ENCODE assay signal across 26 mouse cellular contexts in the genomic region with DNA sequence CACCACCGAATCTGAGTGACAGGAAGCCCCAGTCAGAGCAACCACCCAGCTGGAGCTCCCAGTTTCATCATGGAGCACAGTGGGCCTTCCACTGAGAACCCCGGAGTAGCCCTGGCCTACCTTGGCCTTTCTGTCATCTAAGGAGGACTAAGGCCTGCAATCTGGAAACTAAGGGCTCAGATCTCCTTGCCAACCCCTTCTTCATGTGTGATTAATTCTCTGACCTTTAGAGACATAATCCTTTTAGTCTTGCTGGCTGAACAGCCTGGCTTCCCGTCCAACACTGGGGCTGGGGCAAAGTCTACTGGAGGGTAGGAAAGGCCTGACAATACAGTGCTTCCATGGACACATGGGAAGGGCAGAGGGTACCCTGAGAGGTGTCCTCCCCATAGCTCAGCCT. TPM values are rescaled to one million over a fixed set of nuclear protein-coding genes. Genes with fewer than 3 reads are reported as not detected.
A peak's percentile ranks its signal among the peaks of the same experiment; 100 is the strongest.
DNase-seq lines count a peak whose midpoint lies in the region; ATAC-seq and TF ChIP-seq lines count a peak whose summit lies in the region.
"Had no signal": no experiment of that assay in that cellular context is flagged by ENCODE, and none has a peak within 500 bp of the region (broad histone marks: within the 10 kb centered on the region; RNA-seq: fewer than 3 reads in every experiment).

No protein-coding gene starts in this region.

- H3K9me3 ChIP-seq in midbrain, embryonic 11.5 days (ENCODE audit: control insufficient read depth, low read length), result no peaks in the 10 kb centered on the region
- H3K9me3 ChIP-seq in midbrain, embryonic 10.5 days (replicated peaks), result no peaks in the 10 kb centered on the region
- H3K9me3 ChIP-seq: embryonic facial prominence, embryonic 13.5 days; forebrain, embryonic 12.5 days; heart, embryonic 13.5 days had no signal

- no peak overlapping the region for H3K27ac ChIP-seq in kidney, adult 2 months (ENCODE audit: insufficient read depth, low read depth, low read length)
- H3K27ac ChIP-seq in midbrain, embryonic 11.5 days (ENCODE audit: low read depth, low read length), result no peak overlapping the region
- H3K27ac ChIP-seq in midbrain, embryonic 10.5 days (replicated peaks), result no peak overlapping the region
- H3K27ac ChIP-seq: embryonic facial prominence, embryonic 13.5 days; forebrain, embryonic 12.5 days; heart, embryonic 13.5 days had no signal

- TF ChIP-seq POLR2A in kidney, adult 2 months (IDR thresholded peaks at IDR 0.05; ENCODE audit: low read depth, low read length), result no peak

- no peak for TF ChIP-seq CTCF in kidney, adult 2 months (conservative IDR thresholded peaks at IDR 0.05; ENCODE audit: insufficient read depth, insufficient read length, low read depth, low read length)

- H3K36me3 ChIP-seq in kidney, adult 2 months (ENCODE audit: control insufficient read depth, insufficient read depth, low read length), result no peaks in the 10 kb centered on the region
- H3K36me3 ChIP-seq in midbrain, embryonic 11.5 days (ENCODE audit: control insufficient read depth, insufficient read depth, low read length), result no peaks in the 10 kb centered on the region
- H3K36me3 ChIP-seq in midbrain, embryonic 10.5 days, result no peaks in the 10 kb centered on the region
- H3K36me3 ChIP-seq: embryonic facial prominence, embryonic 13.5 days; forebrain, embryonic 12.5 days; heart, embryonic 13.5 days had no signal

- H3K4me2 ChIP-seq in midbrain, embryonic 11.5 days, result no peak overlapping the region
- H3K4me2 ChIP-seq: embryonic facial prominence, embryonic 13.5 days; forebrain, embryonic 12.5 days; heart, embryonic 13.5 days had no signal

- WGBS in kidney, adult 2 months, result 46% methylated on average over 3 of the region's 3 CpGs
- 49% methylated on average over 3 of the region's 3 CpGs for WGBS in midbrain, embryonic 11.5 days
- WGBS in midbrain, embryonic 10.5 days, result 57% methylated on average over 3 of the region's 3 CpGs

- peak; percentile 52 for DNase-seq in adrenal gland, adult 2 months
- no peak for DNase-seq in adrenal gland, postnatal 4 days (ENCODE audit: low spot score in 2 of 2)
- peak; percentile 51 for DNase-seq in kidney, adult 2 months
- DNase-seq in kidney, adult 11 months, result no peak
- peak; percentile 56 for DNase-seq in midbrain, embryonic 11.5 days (ENCODE audit: low spot score, missing footprints)
- no peak for DNase-seq in midbrain, embryonic 10.5 days (ENCODE audit: low spot score)
- peak; percentile 14 for DNase-seq in brain, adult 2 months (ENCODE audit: low read depth, low spot score)
- no peak for DNase-seq in frontal cortex, adult 2 months (ENCODE audit: extremely low spot score in 1 of 2, low spot score in 1 of 2)
- DNase-seq: cerebellum, adult 18-20 months; cerebellum, postnatal 36 days; gastrocnemius, postnatal 14 days; heart, postnatal 36 days had no signal

- H3K4me3 ChIP-seq in kidney, adult 2 months (ENCODE audit: insufficient read depth, low read depth, low read length), result no peak overlapping the region
- no peak overlapping the region for H3K4me3 ChIP-seq in midbrain, embryonic 11.5 days (ENCODE audit: low read depth, low read length)
- H3K4me3 ChIP-seq in midbrain, embryonic 10.5 days, result no peak overlapping the region
- H3K4me3 ChIP-seq: embryonic facial prominence, embryonic 13.5 days; forebrain, embryonic 12.5 days; heart, embryonic 13.5 days had no signal

- H3K9ac ChIP-seq in midbrain, embryonic 11.5 days (ENCODE audit: low read length), result no peak overlapping the region
- H3K9ac ChIP-seq: embryonic facial prominence, embryonic 13.5 days; forebrain, embryonic 12.5 days; heart, embryonic 13.5 days had no signal

- no peaks in the 10 kb centered on the region for H3K27me3 ChIP-seq in kidney, adult 2 months (replicated peaks; ENCODE audit: control insufficient read depth, insufficient read depth, low read length)
- H3K27me3 ChIP-seq in midbrain, embryonic 11.5 days (ENCODE audit: control insufficient read depth, insufficient read depth, low read length), result no peaks in the 10 kb centered on the region
- no peaks in the 10 kb centered on the region for H3K27me3 ChIP-seq in midbrain, embryonic 10.5 days (ENCODE audit: low read depth, poor library complexity, severe bottlenecking)
- H3K27me3 ChIP-seq: embryonic facial prominence, embryonic 13.5 days; forebrain, embryonic 12.5 days had no signal

- ATAC-seq in midbrain, embryonic 11.5 days (ENCODE audit: low FRiP score), result no peak
- ATAC-seq: forebrain, embryonic 16.5 days; hindbrain, embryonic 16.5 days; inflammation-experienced regulatory T-cells, adult 6 months; intestine, postnatal 0 days had no signal

- no peaks in the 10 kb centered on the region for H3K4me1 ChIP-seq in kidney, adult 2 months (ENCODE audit: control insufficient read depth, insufficient read depth, low read length)
- no peaks in the 10 kb centered on the region; the same call in 1 of the 2 replicates for H3K4me1 ChIP-seq in midbrain, embryonic 11.5 days (ENCODE audit: control insufficient read depth, insufficient read depth, low read length)
- H3K4me1 ChIP-seq in midbrain, embryonic 10.5 days, result peaks cover 7% of the 10 kb centered on the region
- H3K4me1 ChIP-seq: embryonic facial prominence, embryonic 13.5 days; forebrain, embryonic 12.5 days; heart, embryonic 13.5 days had no signal

RNA-seq across cellular contexts. Expression of gene Lcn11, which starts 0.8 kb away (rescaled TPM):
- not detected for total RNA-seq in adrenal gland, adult 2 months (2021)
- polyA plus RNA-seq in adrenal gland, adult 2 months (2012; rRNA removed), result not detected in 2 replicates
- total RNA-seq in adrenal gland, postnatal 4 days (2021), result not detected
- not detected in 2 replicates for polyA plus RNA-seq in kidney, adult 2 months (2012; rRNA removed)
- polyA plus RNA-seq in midbrain, embryonic 11.5 days (2014; fragmentation: Nextera tagmentation; extraction: Ambion mirVana), result not detected in 2 replicates
- not detected in 2 replicates for polyA plus RNA-seq in midbrain, embryonic 10.5 days (2016; fragmentation: Nextera tagmentation; extraction: Ambion mirVana)
- polyA plus RNA-seq in frontal cortex, adult 2 months (2012; rRNA removed), result not detected in 2 replicates
- total RNA-seq: gastrocnemius, adult 18-20 months; gastrocnemius, postnatal 14 days; heart, adult 8-10 months; heart, postnatal 36 days; MEL had no signal
- polyA plus RNA-seq: C2C12; embryonic facial prominence, embryonic 13.5 days; forebrain, embryonic 12.5 days; forebrain, embryonic 16.5 days; heart, embryonic 13.5 days; heart, postnatal 0 days; hindbrain, embryonic 11.5 days; hindbrain, embryonic 16.5 days; inflammation-experienced regulatory T-cells, adult 6 months; intestine, postnatal 0 days had no signal

RNA-seq across cellular contexts. Expression of gene Gm13539, which starts 6.1 kb away (rescaled TPM):
- not detected for total RNA-seq in adrenal gland, adult 2 months (2021)
- not detected in 2 replicates for polyA plus RNA-seq in adrenal gland, adult 2 months (2012; rRNA removed)
- total RNA-seq in adrenal gland, postnatal 4 days (2021), result not detected
- polyA plus RNA-seq in kidney, adult 2 months (2012; rRNA removed), result not detected in 2 replicates
- polyA plus RNA-seq in midbrain, embryonic 11.5 days (2014; fragmentation: Nextera tagmentation; extraction: Ambion mirVana), result not detected in 2 replicates
- polyA plus RNA-seq in midbrain, embryonic 10.5 days (2016; fragmentation: Nextera tagmentation; extraction: Ambion mirVana), result not detected in 2 replicates
- polyA plus RNA-seq in frontal cortex, adult 2 months (2012; rRNA removed), result not detected in 2 replicates
- total RNA-seq: gastrocnemius, adult 18-20 months; gastrocnemius, postnatal 14 days; heart, adult 8-10 months; heart, postnatal 36 days; MEL had no signal
- polyA plus RNA-seq: C2C12; embryonic facial prominence, embryonic 13.5 days; forebrain, embryonic 12.5 days; forebrain, embryonic 16.5 days; gonadal fat pad, adult 2 months; heart, embryonic 13.5 days; heart, postnatal 0 days; hindbrain, embryonic 11.5 days; hindbrain, embryonic 16.5 days; inflammation-experienced regulatory T-cells, adult 6 months; intestine, postnatal 0 days had no signal

RNA-seq across cellular contexts. Expression of gene Lcn3, which starts 10.6 kb away (rescaled TPM):
- not detected for total RNA-seq in adrenal gland, adult 2 months (2021)
- not detected in 2 replicates for polyA plus RNA-seq in adrenal gland, adult 2 months (2012; rRNA removed)
- total RNA-seq in adrenal gland, postnatal 4 days (2021), result not detected
- polyA plus RNA-seq in kidney, adult 2 months (2012; rRNA removed), result not detected in 2 replicates
- not detected in 2 replicates for polyA plus RNA-seq in midbrain, embryonic 11.5 days (2014; fragmentation: Nextera tagmentation; extraction: Ambion mirVana)
- not detected in 2 replicates for polyA plus RNA-seq in midbrain, embryonic 10.5 days (2016; fragmentation: Nextera tagmentation; extraction: Ambion mirVana)
- not detected in 2 replicates for polyA plus RNA-seq in frontal cortex, adult 2 months (2012; rRNA removed)
- total RNA-seq: gastrocnemius, adult 18-20 months; gastrocnemius, postnatal 14 days; heart, adult 8-10 months; heart, postnatal 36 days; MEL had no signal
- polyA plus RNA-seq: C2C12; embryonic facial prominence, embryonic 13.5 days; forebrain, embryonic 12.5 days; forebrain, embryonic 16.5 days; gonadal fat pad, adult 2 months; heart, embryonic 13.5 days; heart, postnatal 0 days; hindbrain, embryonic 11.5 days; hindbrain, embryonic 16.5 days; inflammation-experienced regulatory T-cells, adult 6 months; intestine, postnatal 0 days had no signal

RNA-seq across cellular contexts. Expression of gene Obp2b, which starts 39.2 kb away (rescaled TPM):
- total RNA-seq in adrenal gland, adult 2 months (2021), result not detected
- polyA plus RNA-seq in adrenal gland, adult 2 months (2012; rRNA removed), result not detected in 2 replicates
- total RNA-seq in adrenal gland, postnatal 4 days (2021), result not detected
- polyA plus RNA-seq in kidney, adult 2 months (2012; rRNA removed), result not detected in 2 replicates
- not detected in 2 replicates for polyA plus RNA-seq in midbrain, embryonic 11.5 days (2014; fragmentation: Nextera tagmentation; extraction: Ambion mirVana)
- not detected in 2 replicates for polyA plus RNA-seq in midbrain, embryonic 10.5 days (2016; fragmentation: Nextera tagmentation; extraction: Ambion mirVana)
- polyA plus RNA-seq in frontal cortex, adult 2 months (2012; rRNA removed), result not detected in 2 replicates
- total RNA-seq: gastrocnemius, adult 18-20 months; gastrocnemius, postnatal 14 days; heart, adult 8-10 months; heart, postnatal 36 days; MEL had no signal
- polyA plus RNA-seq: C2C12; embryonic facial prominence, embryonic 13.5 days; forebrain, embryonic 12.5 days; forebrain, embryonic 16.5 days; heart, embryonic 13.5 days; heart, postnatal 0 days; hindbrain, embryonic 11.5 days; hindbrain, embryonic 16.5 days; inflammation-experienced regulatory T-cells, adult 6 months; intestine, postnatal 0 days had no signal

RNA-seq across cellular contexts. Expression of gene Glt6d1, which starts 39.7 kb away (rescaled TPM):
- total RNA-seq in adrenal gland, adult 2 months (2021), result not detected
- not detected in 2 replicates for polyA plus RNA-seq in adrenal gland, adult 2 months (2012; rRNA removed)
- total RNA-seq in adrenal gland, postnatal 4 days (2021), result not detected
- not detected in 2 replicates for polyA plus RNA-seq in kidney, adult 2 months (2012; rRNA removed)
- not detected in 2 replicates for polyA plus RNA-seq in midbrain, embryonic 11.5 days (2014; fragmentation: Nextera tagmentation; extraction: Ambion mirVana)
- polyA plus RNA-seq in midbrain, embryonic 10.5 days (2016; fragmentation: Nextera tagmentation; extraction: Ambion mirVana), result not detected in 2 replicates
- not detected in 2 replicates for polyA plus RNA-seq in frontal cortex, adult 2 months (2012; rRNA removed)
- total RNA-seq: gastrocnemius, adult 18-20 months; gastrocnemius, postnatal 14 days; heart, adult 8-10 months; heart, postnatal 36 days; MEL had no signal
- polyA plus RNA-seq: C2C12; embryonic facial prominence, embryonic 13.5 days; forebrain, embryonic 12.5 days; forebrain, embryonic 16.5 days; heart, embryonic 13.5 days; heart, postnatal 0 days; hindbrain, embryonic 11.5 days; hindbrain, embryonic 16.5 days; inflammation-experienced regulatory T-cells, adult 6 months; intestine, postnatal 0 days had no signal

Comparison
In these comparisons a context has a peak if more than half of its experiments do, and no peak if none do; other contexts are left out.
1. DNase-seq: peak in adrenal gland, adult 2 months (single experiment), kidney, adult 2 months (single experiment), midbrain, embryonic 11.5 days (single experiment) and brain, adult 2 months (single experiment); none in adrenal gland, postnatal 4 days (0 of 2), kidney, adult 11 months (single experiment), midbrain, embryonic 10.5 days (single experiment) and frontal cortex, adult 2 months (0 of 2).